Mouse (Mus musculus): Measurements from ENCODE around the gene Dvl1.
A peak's percentile ranks its signal among the peaks of the same experiment; 100 is the strongest.

The Dvl1 gene

DNA sequence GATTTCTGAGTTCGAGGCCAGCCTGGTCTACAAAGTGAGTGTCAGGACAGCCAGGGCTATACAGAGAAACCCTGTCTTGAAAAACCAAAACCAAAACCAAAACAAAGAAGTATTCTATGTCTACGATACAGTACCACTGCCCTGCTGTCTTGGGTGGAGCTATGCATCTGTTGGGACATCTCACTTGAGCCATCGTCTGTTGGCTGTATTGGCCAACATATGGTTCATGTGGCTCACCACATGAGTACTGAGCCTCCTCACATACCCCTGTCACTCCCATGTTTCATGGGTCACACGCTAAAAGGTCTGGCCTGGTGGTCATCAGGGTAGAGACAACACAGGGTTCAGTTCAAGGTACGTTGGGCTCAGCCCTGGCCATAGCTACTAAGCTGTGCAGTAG lies 39.1 kb downstream of the Dvl1 start:
- DNase-seq, result no peak

DNA sequence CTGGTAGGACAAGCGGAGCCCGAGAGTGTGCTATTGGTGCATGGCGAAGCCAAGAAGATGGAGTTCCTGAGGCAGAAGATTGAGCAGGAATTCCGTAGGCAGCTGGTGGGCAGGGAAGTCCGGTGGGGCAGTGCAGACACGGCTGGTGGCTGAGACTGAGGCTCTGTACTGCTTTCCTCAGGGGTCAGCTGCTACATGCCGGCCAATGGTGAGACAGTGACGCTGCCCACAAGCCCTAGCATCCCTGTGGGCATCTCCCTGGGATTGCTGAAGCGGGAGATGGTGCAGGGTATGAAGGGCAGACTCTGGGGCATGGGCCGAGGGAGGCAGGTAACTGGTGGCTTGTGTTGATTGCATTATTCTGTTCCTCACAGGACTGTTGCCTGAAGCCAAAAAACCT lies 40.5 kb downstream of the Dvl1 start:
- DNase-seq, result no peak

DNA sequence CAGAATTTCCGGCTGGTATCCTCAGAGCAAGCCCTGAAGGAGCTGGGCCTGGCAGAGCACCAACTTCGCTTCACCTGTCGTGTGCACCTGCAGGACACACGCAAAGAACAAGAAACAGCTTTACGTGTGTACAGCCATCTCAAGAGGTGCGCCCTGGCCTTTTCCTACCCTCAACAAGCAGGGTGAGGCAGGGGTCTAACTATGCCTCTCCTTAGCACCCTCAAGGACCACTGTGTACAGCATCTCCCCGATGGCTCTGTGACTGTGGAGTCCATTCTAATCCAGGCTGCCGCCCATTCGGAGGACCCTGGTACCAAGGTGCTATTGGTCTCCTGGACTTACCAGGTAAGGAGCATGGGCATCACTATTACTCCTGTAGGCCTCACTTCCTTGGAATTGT lies 41.0 kb downstream of the Dvl1 start:
- DNase-seq, result no peak

DNA sequence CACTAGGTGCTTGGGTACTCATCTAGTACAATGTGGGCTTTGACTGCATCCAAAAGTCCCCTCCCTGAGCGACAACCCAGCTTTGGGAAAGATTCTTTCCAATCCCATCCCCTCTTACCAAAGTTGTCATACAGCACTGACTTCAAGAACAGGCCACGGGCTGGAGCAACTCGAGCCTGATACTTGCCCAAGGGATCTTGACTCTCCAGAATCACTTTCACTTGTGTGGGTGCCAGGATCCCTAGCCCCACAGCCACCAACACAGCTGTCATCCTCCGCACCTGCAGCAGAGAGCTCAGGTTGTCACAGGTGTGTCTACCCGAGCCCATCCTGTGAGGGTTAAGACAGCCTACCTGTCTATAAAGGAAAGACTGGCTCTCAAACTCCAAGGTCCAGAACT lies 42.1 kb downstream of the Dvl1 start:
- DNase-seq, result no peak

DNA sequence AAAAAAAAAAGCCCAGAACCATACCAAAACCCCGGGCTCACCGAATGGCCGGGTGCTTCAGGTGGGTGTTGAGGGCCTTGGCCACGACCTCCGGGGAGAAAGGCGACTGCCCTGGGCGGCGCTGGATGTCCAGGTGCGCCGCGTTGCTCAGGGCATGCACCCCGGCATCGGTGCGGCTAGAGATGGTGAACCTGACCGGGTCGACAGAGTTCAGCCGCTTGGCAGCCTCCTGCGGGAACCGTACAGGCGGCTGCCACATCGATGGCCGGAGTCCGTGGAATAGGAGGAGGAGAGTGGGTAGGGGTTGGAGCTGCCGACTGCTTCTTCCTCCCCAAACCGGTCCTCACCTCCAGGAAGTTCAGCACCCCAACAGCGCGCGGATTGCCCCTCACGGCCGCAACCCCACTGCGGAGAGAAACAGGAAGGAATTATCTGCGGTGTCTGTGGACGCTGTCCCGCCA lies 43.8 kb downstream of the Dvl1 start:
- DNase-seq, result no peak

DNA sequence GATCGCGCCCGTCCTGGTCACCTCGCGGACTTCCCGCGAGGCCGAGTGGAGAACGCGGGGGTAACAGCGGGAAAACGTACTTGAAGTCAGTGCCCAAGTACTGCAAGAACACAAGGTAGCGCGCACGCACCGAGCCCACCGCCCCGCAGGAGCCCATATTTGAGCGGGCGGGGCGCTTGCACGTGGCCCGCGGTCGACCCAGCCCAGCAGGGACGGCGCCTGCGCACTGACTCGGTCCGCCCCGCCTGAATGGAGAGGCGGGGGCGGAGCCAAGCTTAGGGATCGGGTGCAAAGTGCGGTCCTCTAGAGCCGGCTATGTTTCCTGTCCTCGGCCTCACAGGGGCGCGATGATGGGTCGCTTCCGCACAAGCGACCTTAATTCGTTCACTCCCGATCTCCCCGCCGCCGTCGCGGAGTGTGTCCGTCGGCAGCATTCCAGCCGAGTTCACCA lies 44.4 kb downstream of the Dvl1 start, which contains the start of the genes Pusl1 and Acap3:
TSS of gene Pusl1 (minus strand) at position 231 of the 451 bp plus-strand sequence.
TSS of gene Acap3 (plus strand) at position 272 of the 451 bp plus-strand sequence.
- DNase-seq, result peak; percentile 99 to 100

DNA sequence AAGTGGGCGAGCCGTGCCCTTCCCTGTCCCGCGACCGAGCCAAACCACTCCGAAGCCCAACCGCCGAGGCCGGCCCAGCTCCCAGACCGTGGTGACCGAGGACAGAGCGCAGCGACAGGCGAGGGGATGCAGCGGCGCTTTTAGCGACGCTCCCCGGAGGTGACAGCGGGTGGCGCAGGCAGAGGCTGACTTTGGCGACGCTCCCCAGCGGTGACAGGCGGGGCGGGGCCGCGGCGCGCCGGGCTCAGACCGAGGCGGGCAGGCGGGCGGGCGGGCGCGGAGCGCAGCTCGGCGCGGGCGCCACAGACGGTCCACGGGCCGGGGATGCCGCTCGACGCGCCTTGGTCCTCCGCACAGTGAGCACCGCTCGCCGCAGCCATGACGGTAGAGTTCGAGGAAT lies 44.8 kb downstream of the Dvl1 start:
- peak; percentile 96 for DNase-seq

DNA sequence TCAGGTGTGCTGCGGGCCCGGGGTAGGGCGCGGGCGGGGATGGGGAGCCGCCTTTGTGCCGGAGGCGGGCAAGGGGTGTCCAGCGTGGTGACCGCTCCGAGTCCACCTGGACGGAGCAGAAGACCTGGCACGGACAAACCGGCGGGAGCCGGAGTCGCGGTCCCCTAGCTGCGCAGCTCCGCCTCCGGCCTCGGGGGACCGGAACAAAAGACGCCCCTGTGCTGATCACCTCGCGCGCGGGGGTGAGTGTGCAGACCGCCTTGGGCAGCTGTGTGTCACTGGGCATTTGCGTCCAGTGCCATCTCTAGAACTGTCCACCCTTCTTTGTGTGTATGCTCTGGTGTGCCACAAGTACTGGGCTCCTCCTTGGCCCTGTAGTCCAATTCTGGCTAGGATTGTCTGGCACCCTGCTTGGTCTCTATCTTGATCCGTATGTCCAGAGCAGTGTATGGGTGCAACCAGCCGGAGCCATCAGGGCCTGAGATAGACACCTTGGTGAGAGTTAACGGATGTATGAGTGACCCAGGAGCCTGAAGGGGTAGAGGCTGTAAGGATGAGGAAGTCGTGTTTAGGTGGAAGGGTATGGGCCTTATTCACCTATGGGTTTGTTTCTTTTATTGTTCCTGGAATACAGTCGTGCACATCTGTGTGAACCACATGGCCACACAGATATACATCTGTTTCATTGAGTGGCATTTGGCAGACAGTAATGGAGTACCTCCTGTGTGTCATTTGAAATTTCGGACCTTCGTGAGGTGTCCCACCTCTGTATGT lies 45.4 kb downstream of the Dvl1 start:
- peak in 1 of 2 experiments; percentile 67 for DNase-seq

DNA sequence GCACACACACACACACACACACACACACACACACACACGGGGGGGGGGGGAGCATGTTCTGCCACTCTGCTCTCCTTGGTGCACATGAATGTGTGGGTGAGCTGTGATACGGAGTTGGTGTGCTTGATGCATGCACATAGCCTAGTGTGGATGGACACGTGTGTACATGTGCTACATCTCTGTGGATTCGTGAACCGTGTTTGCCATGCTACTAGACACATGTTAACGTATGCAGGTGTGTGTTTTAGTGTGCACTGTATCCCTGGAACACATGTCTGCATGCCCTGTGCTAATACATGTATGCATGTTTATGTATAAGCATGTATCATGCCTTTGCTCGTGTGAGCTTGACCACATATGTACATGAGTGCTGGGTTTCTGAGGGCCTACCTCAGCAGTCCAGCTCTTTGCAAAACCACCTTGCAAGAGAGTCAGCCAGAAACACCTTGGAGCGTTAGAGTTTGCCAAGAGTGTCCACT lies 46.0 kb downstream of the Dvl1 start:
- DNase-seq, result no peak

DNA sequence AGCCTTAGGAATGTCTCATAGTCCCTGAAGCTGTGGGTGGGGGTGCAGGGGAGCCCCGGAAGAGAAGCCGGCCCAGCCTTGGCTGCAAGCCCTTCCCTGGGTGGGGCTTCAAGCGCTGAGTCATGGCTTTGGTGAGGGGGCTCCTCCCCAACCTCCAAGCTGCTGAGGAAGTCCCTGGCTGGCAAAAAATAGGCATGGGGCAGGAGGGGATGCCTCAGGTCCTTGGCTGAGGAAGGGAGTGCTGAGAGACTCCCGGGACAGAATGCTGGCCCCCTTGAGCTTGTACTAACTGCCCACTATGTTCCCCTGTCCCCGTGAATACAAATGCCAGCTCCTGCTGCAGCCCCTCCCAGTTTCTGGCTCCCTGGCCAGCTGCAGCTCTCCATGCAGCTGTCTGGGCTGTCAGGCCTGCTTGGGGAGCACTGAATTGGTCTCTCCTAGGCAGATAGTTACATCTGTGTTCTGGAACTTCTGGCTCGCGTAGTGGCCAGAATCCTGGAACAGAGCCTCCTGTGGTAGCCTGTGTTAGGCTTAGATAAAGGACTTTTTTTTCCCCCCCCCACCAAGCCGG lies 47.2 kb downstream of the Dvl1 start:
- peak; percentile 65 to 71 for DNase-seq

DNA sequence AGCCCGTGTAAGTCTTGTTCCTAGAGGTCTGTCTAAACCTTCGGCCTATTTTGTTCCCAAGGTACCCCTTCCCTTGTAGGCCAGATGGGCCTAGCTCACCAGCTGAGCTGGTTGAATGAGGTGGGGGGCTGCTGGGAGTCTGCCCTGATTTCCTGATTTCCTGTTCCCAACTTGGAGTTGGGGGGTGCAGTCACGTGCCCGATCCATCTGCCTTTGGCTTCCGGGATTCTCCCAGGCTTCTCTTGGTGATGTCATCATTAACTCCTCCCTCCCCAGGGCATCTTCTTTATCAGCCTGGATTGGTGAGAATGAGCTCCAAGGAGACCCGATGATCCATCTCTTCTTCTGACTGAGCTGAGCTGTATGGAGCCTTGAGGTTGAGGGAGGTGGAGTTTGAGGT lies 48.0 kb downstream of the Dvl1 start:
- DNase-seq, result peak; percentile 89 to 92

DNA sequence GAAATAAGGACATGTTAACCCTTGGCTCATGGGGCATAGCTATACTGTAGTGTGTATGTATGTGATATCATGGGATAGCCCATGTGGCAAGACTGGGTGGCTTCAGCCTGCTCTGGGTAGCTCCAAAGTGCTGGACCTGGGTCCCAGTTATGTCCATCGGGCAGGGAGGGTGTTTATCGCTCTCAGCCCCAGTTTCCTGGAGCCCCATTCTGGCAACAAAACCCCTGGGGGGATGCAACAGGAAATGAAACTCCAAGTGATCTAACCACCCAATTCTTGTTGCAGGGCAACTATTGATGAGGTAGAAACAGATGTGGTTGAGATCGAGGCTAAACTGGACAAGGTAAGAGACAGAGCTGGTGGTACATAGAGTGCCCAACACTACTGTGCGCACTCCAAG lies 48.6 kb downstream of the Dvl1 start:
- no peak for DNase-seq

DNA sequence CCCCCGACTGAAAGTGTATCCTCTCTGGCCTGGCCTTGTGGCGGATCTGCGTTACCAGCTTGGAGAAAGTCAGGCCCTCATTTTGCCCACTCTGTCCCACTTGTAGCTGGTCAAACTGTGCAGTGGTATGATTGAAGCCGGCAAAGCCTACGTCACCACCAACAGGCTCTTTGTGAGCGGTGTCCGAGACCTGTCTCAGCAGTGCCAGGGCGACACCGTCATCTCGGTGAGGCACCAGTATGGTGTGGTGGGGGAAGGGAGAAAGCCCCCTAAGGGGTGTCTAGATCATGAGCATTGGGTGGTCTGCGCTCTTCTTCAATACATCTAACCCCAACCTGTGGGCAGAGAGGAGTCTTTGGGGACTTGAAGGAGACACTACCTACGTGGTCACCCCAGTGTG lies 49.3 kb downstream of the Dvl1 start:
- no peak for DNase-seq

DNA sequence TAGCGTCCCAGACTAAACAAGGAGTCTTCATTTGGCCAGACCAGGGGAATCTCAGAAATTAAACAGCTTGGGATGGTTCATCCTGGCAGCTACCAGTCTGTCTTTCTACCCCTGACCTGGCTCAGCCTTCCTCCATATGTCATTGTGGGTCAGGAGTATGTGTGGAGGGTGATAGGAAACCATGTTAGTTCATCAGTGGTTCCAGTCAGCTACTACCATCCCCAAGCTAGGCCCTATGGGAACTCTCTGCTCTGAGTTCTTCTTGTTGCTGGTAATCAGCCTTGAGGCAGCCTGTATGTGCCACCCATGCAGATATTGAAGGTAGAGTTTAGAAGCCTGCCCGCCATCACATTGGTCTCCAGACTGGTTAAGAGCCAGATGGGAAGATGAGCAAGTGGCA lies 51.1 kb downstream of the Dvl1 start:
- DNase-seq, result peak in 1 of 2 experiments; percentile 42

DNA sequence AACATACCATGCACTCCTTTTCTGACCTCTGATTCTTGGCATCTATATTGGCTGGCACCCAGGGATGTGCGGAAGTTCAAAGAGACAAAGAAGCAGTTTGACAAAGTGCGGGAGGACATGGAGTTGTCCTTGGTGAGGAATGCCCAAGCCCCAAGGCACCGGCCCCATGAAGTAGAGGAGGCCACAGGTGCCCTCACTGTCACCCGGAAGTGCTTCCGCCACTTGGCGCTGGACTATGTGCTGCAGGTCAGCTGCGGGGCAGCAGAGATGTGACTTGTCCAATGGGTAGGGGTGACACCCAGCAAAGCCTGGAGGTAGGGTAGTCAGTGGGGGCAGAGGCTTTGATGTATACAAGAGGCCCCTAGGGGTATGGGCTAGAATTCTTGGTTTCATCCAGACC lies 52.2 kb downstream of the Dvl1 start:
- DNase-seq, result no peak

DNA sequence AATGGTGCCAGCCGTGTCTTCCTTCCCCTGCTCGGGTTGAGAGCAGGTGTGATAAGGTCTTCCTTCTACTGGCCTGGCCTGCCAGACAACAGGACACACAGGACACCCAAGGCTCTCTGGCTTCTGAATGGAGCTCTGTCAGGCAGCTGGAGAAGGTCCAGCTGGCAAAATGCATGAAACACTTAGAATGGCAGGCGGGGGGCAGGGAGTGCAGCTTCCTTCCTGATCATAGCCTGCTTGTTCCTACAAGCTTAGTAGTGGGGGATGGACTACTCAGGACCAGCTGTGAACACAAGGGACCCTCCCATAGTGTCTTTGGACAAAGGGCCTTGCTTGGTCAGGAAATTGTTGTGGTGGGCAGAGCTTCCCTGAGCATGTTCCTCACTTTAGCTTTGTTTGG lies 54.0 kb downstream of the Dvl1 start:
- peak; percentile 47 to 69 for DNase-seq

DNA sequence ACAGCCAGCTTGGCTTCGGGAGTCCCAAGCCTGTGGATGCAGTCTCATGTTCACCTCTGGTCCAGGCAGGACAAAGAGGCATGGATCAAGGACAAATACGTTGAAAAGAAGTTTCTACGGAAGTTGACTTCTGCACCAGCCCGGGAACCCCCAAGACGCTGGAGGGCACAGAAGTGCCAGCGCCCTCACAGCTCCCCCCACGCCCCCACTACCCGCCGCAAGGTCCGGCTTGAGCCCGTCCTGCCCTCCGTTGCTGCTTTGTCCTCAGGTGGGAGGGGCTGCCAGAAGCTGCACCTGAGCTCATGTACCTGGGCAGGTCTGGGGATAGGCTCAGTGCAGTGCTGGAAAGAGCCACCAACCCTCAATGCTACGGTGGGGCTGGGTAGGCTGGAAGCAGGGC lies 56.0 kb downstream of the Dvl1 start:
- DNase-seq, result peak; percentile 6 to 12

DNA sequence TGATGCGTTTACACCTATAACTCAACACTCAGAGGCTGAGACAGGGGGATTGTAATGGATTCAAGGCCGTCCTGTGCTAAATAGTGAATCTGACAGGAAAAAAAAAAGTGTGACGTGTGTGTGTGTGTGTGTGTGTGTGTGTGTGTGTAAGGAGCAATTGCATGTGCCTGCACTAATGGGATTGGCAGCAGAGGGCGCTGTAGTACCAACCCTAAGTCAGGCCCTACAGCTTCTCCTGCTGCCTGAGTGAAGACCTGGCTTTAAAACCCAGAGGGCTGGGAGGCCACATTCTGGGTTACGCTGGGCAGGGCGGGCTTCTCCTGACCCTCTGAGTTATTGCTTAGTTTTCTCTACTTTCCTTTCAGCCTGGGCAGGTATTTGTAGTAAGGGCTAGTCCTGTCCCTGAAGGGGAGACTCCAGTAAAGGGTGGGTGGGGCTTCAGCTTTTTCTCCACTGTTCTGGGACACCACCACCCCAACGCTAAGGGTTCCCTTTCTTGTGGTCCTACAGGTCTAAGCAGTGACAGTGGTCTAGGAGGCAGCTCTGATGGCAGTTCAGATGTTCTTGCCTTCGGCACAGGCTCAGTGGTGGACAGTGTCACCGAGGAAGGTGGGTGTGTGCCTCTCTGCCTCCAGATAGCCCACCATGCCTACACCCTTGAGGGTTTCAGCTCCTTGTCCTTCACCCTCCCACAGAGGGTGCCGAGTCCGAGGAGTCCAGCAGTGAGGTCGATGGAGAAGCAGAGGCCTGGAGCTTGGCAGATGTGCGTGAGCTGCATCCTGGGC lies 57.3 kb downstream of the Dvl1 start:
- DNase-seq, result peak; percentile 64 to 73

DNA sequence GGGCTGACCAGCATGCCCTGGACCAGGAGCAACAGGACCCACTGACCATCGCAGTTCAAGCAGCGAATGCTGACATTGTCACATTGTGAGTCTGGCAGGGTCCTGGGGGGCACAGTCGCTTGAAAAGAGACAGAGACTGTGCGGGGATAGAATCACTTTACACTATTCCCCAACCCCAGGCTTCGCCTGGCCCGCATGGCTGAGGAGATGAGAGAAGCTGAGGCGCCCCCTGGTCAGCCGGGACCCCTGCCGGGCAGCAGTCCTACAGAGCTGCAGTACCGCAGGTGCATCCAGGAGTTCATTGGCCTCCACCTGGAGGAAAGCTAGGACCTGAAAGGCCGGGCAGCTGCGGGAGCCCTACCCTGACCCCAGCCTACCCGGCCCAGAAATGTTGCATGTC lies 58.4 kb downstream of the Dvl1 start:
- DNase-seq, result peak in 1 of 2 experiments; percentile 14

DNA sequence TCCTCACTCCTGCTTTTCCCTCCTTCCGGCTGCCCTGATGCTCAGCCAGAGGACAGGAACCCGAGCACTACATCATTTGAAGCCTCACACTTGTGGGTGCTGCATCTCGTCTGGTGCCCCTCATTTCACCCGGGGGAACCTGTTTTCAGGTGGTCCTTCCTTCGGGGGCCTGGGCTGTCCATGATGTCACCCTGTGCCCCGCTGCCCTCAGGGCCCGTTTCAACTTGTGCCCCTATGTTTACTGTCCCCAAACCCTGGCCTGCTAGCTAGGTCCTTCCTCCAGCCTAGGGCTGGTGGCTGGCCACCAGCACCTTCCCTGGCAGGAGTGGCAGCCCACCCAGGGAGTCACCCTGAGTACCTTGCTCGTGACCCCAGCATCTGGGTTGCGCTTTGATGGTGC lies 58.9 kb downstream of the Dvl1 start:
- DNase-seq, result peak in 1 of 2 experiments; percentile 5

DNA sequence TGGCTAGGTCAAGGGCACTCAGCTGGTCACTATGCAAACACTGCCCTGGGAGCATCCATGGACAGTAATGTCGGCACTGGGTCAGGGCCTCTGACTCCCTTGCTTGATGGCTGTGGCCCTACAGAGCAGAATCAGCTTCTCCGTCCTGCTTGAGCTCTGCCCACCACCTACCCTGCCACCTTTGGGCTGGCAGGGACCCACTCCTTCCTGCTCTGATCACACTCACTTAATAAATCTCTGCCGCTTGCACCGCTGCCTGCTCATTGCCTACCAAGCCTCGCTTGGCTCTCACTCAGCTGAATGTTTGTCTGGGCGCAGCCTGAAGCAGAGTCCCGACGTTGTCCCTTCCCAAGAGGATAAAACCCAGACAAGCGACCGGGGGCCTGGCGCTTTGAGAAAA lies 59.8 kb downstream of the Dvl1 start:
- peak in 1 of 2 experiments; percentile 7 for DNase-seq

DNA sequence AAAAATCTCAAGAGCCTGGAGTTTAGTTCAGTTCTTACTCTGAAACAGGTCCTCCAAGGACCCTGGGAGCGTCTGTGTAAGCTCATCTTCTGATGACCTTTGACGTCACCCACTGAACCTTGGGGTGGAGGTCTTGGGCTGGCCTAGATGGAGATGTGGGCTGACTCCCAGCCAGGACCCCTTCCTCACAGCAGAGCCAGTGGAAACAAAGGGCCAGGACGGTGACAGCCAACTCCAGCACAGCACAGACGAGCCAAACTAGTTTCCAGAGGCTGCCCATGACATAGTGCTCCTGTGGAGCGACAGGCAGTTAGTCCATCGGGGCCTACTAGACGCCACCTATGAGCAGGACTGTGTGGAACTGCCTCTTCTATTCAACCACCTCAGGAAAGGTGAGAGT lies 61.1 kb downstream of the Dvl1 start:
- DNase-seq, result peak in 1 of 2 experiments; percentile 8

DNA sequence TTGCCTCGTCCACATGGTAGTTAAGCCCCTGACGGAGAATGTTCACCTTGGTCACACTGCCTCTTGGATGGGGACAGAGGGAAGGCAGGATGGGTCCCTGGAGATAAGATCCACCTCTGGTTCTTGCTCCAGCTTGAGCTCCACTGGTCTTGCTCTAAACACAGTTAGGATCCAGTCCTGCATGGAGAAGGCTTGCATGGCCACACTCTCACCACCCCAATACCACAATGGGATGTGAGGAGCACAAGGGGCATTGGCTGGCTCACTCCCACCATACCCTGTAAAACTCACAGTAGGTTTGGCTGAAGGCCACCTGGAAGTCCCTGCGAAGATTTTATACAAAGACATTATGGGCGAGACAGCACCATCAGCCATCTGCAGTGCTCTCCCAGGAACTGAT lies 61.5 kb downstream of the Dvl1 start:
- peak; percentile 18 to 24 for DNase-seq

Measured in cerebellum, postnatal 10 days (tissue).